Mouse (Mus musculus) limb, embryonic 14.5 days (tissue): Measurements from ENCODE around the gene Sds. TPM values are rescaled to one million over a fixed set of nuclear protein-coding genes. Genes with fewer than 3 reads are reported as not detected.

Experiments
- ATAC-seq: fragments of 200-750 bp; cut with Nextera tagmentation; 2 replicates; pipeline ENCODE4 v1.8.0; 2017; ENCODE audit warnings: low read depth, moderate number of reproducible peaks, moderate TSS enrichment; ENCODE audit not compliant: low FRiP score
- DNase-seq: peaks from one replicate; pipeline ENCODE4 v3.0.0-alpha.2; 2015; ENCODE audit warnings: low spot score
- H3K27ac ChIP-seq: fragments of 300-500 bp; sonication (generic); replicated peaks from 2 replicates; pipeline ENCODE4 v1.5.1; 2014; ENCODE audit warnings: low read depth, mild to moderate bottlenecking, low read length, moderate library complexity, mixed read lengths
- H3K27me3 ChIP-seq: fragments of 300-500 bp; sonication (generic); 2 replicates; pipeline ENCODE4 v1.6.1; 2014; ENCODE audit warnings: low read length, mixed read lengths; ENCODE audit not compliant: control insufficient read depth, insufficient read depth
- H3K36me3 ChIP-seq: fragments of 300-500 bp; sonication (generic); 2 replicates; pipeline ENCODE4 v1.6.1; 2014; ENCODE audit warnings: mild to moderate bottlenecking, low read length, moderate library complexity, mixed read lengths; ENCODE audit not compliant: control insufficient read depth, insufficient read depth
- H3K4me1 ChIP-seq: fragments of 300-500 bp; sonication (generic); 2 replicates; pipeline ENCODE4 v1.6.1; 2014; ENCODE audit warnings: antibody characterized with exemption, low read length, mixed read lengths; ENCODE audit not compliant: control insufficient read depth, insufficient read depth
- H3K4me2 ChIP-seq: fragments of 300-500 bp; sonication (generic); replicated peaks from 2 replicates; pipeline ENCODE4 v1.6.1; 2014; ENCODE audit warnings: low read depth, mild to moderate bottlenecking, low read length, moderate library complexity; ENCODE audit not compliant: severe bottlenecking
- H3K4me3 ChIP-seq: fragments of 300-500 bp; sonication (generic); replicated peaks from 2 replicates; pipeline ENCODE4 v1.5.1; 2014; ENCODE audit warnings: low read length
- H3K9ac ChIP-seq: fragments of 300-500 bp; sonication (generic); 2 replicates; pipeline ENCODE4 v1.6.1; 2014; ENCODE audit warnings: mild to moderate bottlenecking, low read depth, low read length, moderate library complexity; ENCODE audit not compliant: severe bottlenecking
- H3K9me3 ChIP-seq: fragments of 300-500 bp; sonication (generic); 2 replicates; pipeline ENCODE4 v1.6.1; 2016; ENCODE audit warnings: low read length; ENCODE audit not compliant: control insufficient read depth
- POLR2A ChIP-seq: fragments of 200-500 bp; IDR thresholded peaks from 2 replicates; pipeline ENCODE4 v1.8.0; 2012; ENCODE audit warnings: inconsistent platforms, mild to moderate bottlenecking, moderate library complexity, borderline replicate concordance; ENCODE audit not compliant: insufficient read depth, insufficient read length; ENCODE audit errors: extremely low read depth
- WGBS: fragments of 180-500 bp; shearing (Covaris S2); extraction: QIAGEN DNeasy Blood & Tissue Kit; methylation state at CpG from one replicate; pipeline ENCODE4 v1.1.7; 2014; 5-methylcytosine and 5-hydroxymethylcytosine counted together
- polyA plus RNA-seq, 2 experiments: library from polyadenylated mRNA; depleted of rRNA in 1 of 2; stranded (reverse) in 1 of 2; unstranded in 1 of 2; fragments of >200 nt; fragmentation: Nextera tagmentation in 1 of 2; extraction: Ambion mirVana in 1 of 2; gene quantifications; 2 replicates each; pipeline versions ENCODE4 v1.2.1 to v1.2.3; 2012 to 2014

The Sds gene
- polyA plus RNA-seq, 2 experiments, result 0.10 TPM; not detected in 1

GRCm38 (mm10) chr5:120490679-120491192, 14.4 kb downstream of the Sds start:
- ATAC-seq (no peak), DNase-seq (no peak)
- WGBS, result 79% methylated on average over 8 of the region's 8 CpGs
- H3K4me2 ChIP-seq, result no peak overlapping the region
- no peak overlapping the region for H3K9ac ChIP-seq
- H3K27me3 ChIP-seq, result no peaks in the 10 kb centered on the region
- TF ChIP-seq POLR2A, result no peak
- no peaks in the 10 kb centered on the region for H3K4me1 ChIP-seq
- no peak overlapping the region for H3K27ac ChIP-seq
- no peaks in the 10 kb centered on the region for H3K9me3 ChIP-seq
- peaks cover 51% of the 10 kb centered on the region for H3K36me3 ChIP-seq
- no peak overlapping the region for H3K4me3 ChIP-seq

- Histone ChIP-seq H3K27ac (no peak overlapping the region), H3K9ac (no peak overlapping the region), H3K4me2 (no peak overlapping the region), H3K4me1 (no peaks in the 10 kb centered on the region), H3K9me3 (no peaks in the 10 kb centered on the region), H3K27me3 (no peaks in the 10 kb centered on the region), H3K36me3 (peaks cover 35% of the 10 kb centered on the region), H3K4me3 (no peak overlapping the region)
- WGBS, result 65% methylated on average over 11 of the region's 11 CpGs
- ATAC-seq (no peak), DNase-seq (no peak)
- no peak for TF ChIP-seq POLR2A
Measured at GRCm38 (mm10) chr5:120492437-120492836, 16.1 kb downstream of the Sds start.

GRCm38 (mm10) chr5:120493440-120493839, 17.1 kb downstream of the Sds start:
- ATAC-seq (no peak), DNase-seq (no peak)
- H3K4me2 ChIP-seq, result no peak overlapping the region
- no peaks in the 10 kb centered on the region for H3K4me1 ChIP-seq
- H3K4me3 ChIP-seq, result no peak overlapping the region
- no peaks in the 10 kb centered on the region for H3K9me3 ChIP-seq
- TF ChIP-seq POLR2A, result no peak
- no peak overlapping the region for H3K27ac ChIP-seq
- no peaks in the 10 kb centered on the region for H3K27me3 ChIP-seq
- H3K9ac ChIP-seq, result no peak overlapping the region
- WGBS, result 94% methylated on average over 6 of the region's 6 CpGs
- peaks cover 25% of the 10 kb centered on the region for H3K36me3 ChIP-seq

- Histone ChIP-seq H3K4me3 (no peak overlapping the region), H3K4me2 (no peak overlapping the region), H3K9me3 (no peaks in the 10 kb centered on the region), H3K9ac (no peak overlapping the region), H3K4me1 (no peaks in the 10 kb centered on the region), H3K27ac (no peak overlapping the region), H3K36me3 (peaks cover 23% of the 10 kb centered on the region; the same call in 1 of the 2 replicates), H3K27me3 (no peaks in the 10 kb centered on the region)
- TF ChIP-seq POLR2A, result no peak
- WGBS, result 85% methylated on average over 9 of the region's 9 CpGs
- ATAC-seq (no peak), DNase-seq (no peak)
Measured at GRCm38 (mm10) chr5:120493873-120494395, 17.6 kb downstream of the Sds start.

GRCm38 (mm10) chr5:120495064-120495702, 18.9 kb downstream of the Sds start:
- ATAC-seq (no peak), DNase-seq (no peak)
- 78% methylated on average over 10 of the region's 10 CpGs for WGBS
- no peaks in the 10 kb centered on the region for H3K27me3 ChIP-seq
- no peaks in the 10 kb centered on the region for H3K4me1 ChIP-seq
- H3K4me3 ChIP-seq, result no peak overlapping the region
- H3K36me3 ChIP-seq, result peaks cover 23% of the 10 kb centered on the region; the same call in 1 of the 2 replicates
- H3K27ac ChIP-seq, result no peak overlapping the region
- TF ChIP-seq POLR2A, result no peak
- H3K4me2 ChIP-seq, result no peak overlapping the region
- H3K9me3 ChIP-seq, result no peaks in the 10 kb centered on the region
- H3K9ac ChIP-seq, result no peak overlapping the region
